Mouse (Mus musculus): ENCODE measurements around the gene Tex21. TPM values are rescaled to one million over a fixed set of nuclear protein-coding genes. Genes with fewer than 3 reads are reported as not detected.
"Not testable (repeated sequence)": the region's sequence is repeated elsewhere in the genome, so short reads cannot be mapped to it uniquely, and the experiment has no call there.

The Tex21 gene
- polyA plus RNA-seq, 1 experiment from 2014 or later = not detected

- no peaks in the 10 kb centered on the region for H3K36me3 ChIP-seq (ENCODE audit: inconsistent target)
- H3K79me2 ChIP-seq (ENCODE audit: inconsistent target) = no peaks in the 10 kb centered on the region
- WGBS (ENCODE audit: missing documents) = under 1% methylated on average over 35 of the region's 39 CpGs
- H3K4me3 ChIP-seq (ENCODE audit: inconsistent target) = peak within 1 kb of the TSS; percentile 17
- no peak within 1 kb of the TSS for H3K27ac ChIP-seq
These were observed 69.3 kb downstream of the Tex21 start, which contains the start of gene Esr2 for GRCm38 (mm10) chr12:76177000-76177863. Gene Esr2 (minus strand): TSS chr12:76177259.

- WGBS (ENCODE audit: missing documents) = 84% methylated on average over 5 of the region's 5 CpGs
- Histone ChIP-seq H3K36me3 (ENCODE audit: inconsistent target) (no peaks in the 10 kb centered on the region), H3K4me3 (ENCODE audit: inconsistent target) (no peak overlapping the region), H3K27ac (no peak overlapping the region), H3K79me2 (ENCODE audit: inconsistent target) (no peaks in the 10 kb centered on the region)
These were observed 80.9 kb downstream of the Tex21 start for GRCm38 (mm10) chr12:76165641-76166040.

GRCm38 (mm10) chr12:76152389-76152788, 94.2 kb downstream of the Tex21 start:
- not testable (repeated sequence) for H3K27ac ChIP-seq; H3K4me3 ChIP-seq (ENCODE audit: inconsistent target); H3K36me3 ChIP-seq (ENCODE audit: inconsistent target); H3K79me2 ChIP-seq (ENCODE audit: inconsistent target)
- WGBS (ENCODE audit: missing documents) = 23% methylated on average over 26 of the region's 30 CpGs

Other genes with a start within 250 kb of the Tex21 start
- gene Esr2, start 69.5 kb downstream of the Tex21 start, polyA plus RNA-seq (2018) = not detected in 3 replicates
- 11.3 to 39.1 TPM (median 14.9 TPM) in 3 replicates for gene Mthfd1, start 8.6 kb upstream of the Tex21 start, polyA plus RNA-seq (2018)
- gene Akap5, start 78.1 kb upstream of the Tex21 start, polyA plus RNA-seq (2018) = 0.01 TPM in 1 of 3 replicates, not detected in the others
- 5.3 to 6.8 TPM (median 5.6 TPM) in 3 replicates for gene Zbtb25, start 122.9 kb upstream of the Tex21 start, polyA plus RNA-seq (2018)
- gene Zbtb1, start 123.5 kb upstream of the Tex21 start, polyA plus RNA-seq (2018) = 5.0 to 6.5 TPM (median 5.2 TPM) in 3 replicates
- 4.0 to 5.0 TPM (median 4.9 TPM) in 3 replicates for gene Hspa2, start 157.4 kb upstream of the Tex21 start, polyA plus RNA-seq (2018)
- gene Ppp1r36, start 170.8 kb upstream of the Tex21 start, polyA plus RNA-seq (2018) = not detected in 3 replicates

Data from macrophage (primary cell).